Mouse (Mus musculus) embryo, embryonic 10.5 days (tissue): ENCODE measurements around the gene Bhmt2.

Experiments used
- DNase-seq: peaks from one replicate; pipeline ENCODE4 v3.0.0-alpha.2; 2015; ENCODE audit warnings: low spot score

The Bhmt2 gene

GRCm38 (mm10) chr13:93639636-93640035 lies 34.5 kb downstream of the Bhmt2 start:
- DNase-seq = no peak

- no peak for DNase-seq
These were observed 36.5 kb downstream of the Bhmt2 start, which contains the start of gene Bhmt for GRCm38 (mm10) chr13:93637282-93638245. Gene Bhmt (minus strand): TSS chr13:93637961.

GRCm38 (mm10) chr13:93636561-93636960 lies 37.5 kb downstream of the Bhmt2 start:
- no peak for DNase-seq

- no peak for DNase-seq
These were observed 41.2 kb downstream of the Bhmt2 start for GRCm38 (mm10) chr13:93632927-93633326.

GRCm38 (mm10) chr13:93630941-93631705 lies 43.0 kb downstream of the Bhmt2 start:
- no peak for DNase-seq

- peak; percentile 22 for DNase-seq
These were observed 45.2 kb downstream of the Bhmt2 start for GRCm38 (mm10) chr13:93628861-93629260.

GRCm38 (mm10) chr13:93614361-93614948 lies 59.6 kb downstream of the Bhmt2 start:
- no peak for DNase-seq

GRCm38 (mm10) chr13:93613771-93614170 lies 60.3 kb downstream of the Bhmt2 start:
- DNase-seq = peak; percentile 17

- peak; percentile 90 for DNase-seq
These were observed 61.2 kb downstream of the Bhmt2 start for GRCm38 (mm10) chr13:93612660-93613607.

- no peak for DNase-seq
These were observed 65.6 kb downstream of the Bhmt2 start for GRCm38 (mm10) chr13:93608476-93608875.

- no peak for DNase-seq
These were observed 66.4 kb downstream of the Bhmt2 start for GRCm38 (mm10) chr13:93607701-93608100.

- DNase-seq = no peak
These were observed 67.1 kb downstream of the Bhmt2 start for GRCm38 (mm10) chr13:93606868-93607578.
